Mouse (Mus musculus) left cerebral cortex, adult 2 months (tissue): ENCODE measurements around the gene Gm10277. TPM values are rescaled to one million over a fixed set of nuclear protein-coding genes. Genes with fewer than 3 reads are reported as not detected.

Experiments
- DNase-seq, 2 experiments: peaks; one replicate each; pipeline ENCODE4 v3.0.0; 2021 to 2022; ENCODE audit warnings: low spot score in 2 of 2, mixed read lengths in 1 of 2; ENCODE audit errors: extremely low spot score in 1 of 2
- H3K27ac ChIP-seq: fragments of 200-600 bp; 2 replicates; pipeline ENCODE4 v1.8.1; 2022
- H3K4me3 ChIP-seq: fragments of 200-600 bp; 2 replicates; pipeline ENCODE4 v1.8.1; 2022
- CTCF ChIP-seq: fragments of 200-600 bp; IDR thresholded peaks from 2 replicates; pipeline ENCODE4 v1.8.1; 2022; ENCODE audit warnings: antibody characterized with exemption, mild to moderate bottlenecking, moderate library complexity
- intact Hi-C: fragments of 180-260 bp; cut with DNase I; formaldehyde crosslinking; loops from one replicate; pipeline ENCODE4 v1.15.1; 2025
- long read RNA-seq, 2 experiments: library from polyadenylated mRNA; stranded (forward); transcript quantifications; one replicate each; pipeline ENCODE4 v2.0.0; 2021; ENCODE audit warnings: borderline mapping rate in 2 of 2
- total RNA-seq, 2 experiments: library from RNA; stranded (reverse); gene quantifications; 2 replicates each; pipeline ENCODE4 v1.2.3; 2021

Gene Gm10277
- not detected for total RNA-seq
- long read RNA-seq, experiment 1, result 0 reads
- long read RNA-seq, experiment 2, result 0 reads

DNA sequence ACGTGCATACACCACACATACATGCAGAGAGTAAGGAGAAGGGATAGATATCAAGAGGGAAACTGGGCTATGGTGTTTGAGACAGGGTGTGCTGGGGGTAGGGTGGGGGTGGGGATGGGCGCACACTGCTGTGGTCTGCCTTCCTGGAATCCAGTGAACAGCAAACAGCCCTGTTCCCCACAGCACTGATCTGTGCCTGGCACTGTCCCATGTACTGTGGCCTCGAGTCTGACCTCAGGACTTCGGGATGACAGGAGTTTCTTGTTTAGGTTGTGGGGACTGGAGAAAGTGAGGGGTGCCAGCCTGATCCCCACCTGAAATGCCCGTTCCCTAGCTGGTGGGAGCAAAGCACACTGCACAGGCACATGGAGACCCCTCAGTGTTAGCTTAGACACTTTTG, at the start of gene Gm10277:
TSS of gene Gm10277 (minus strand) at position 41 of the 400 bp plus-strand sequence.
- no peak within 1 kb of the TSS for H3K4me3 ChIP-seq
- DNase-seq, result no peak
- no peak for TF ChIP-seq CTCF
- peak within 1 kb of the TSS; percentile 86; the same call in 1 of the 2 replicates for H3K27ac ChIP-seq
- intact Hi-C loops, result no loop called here

DNA sequence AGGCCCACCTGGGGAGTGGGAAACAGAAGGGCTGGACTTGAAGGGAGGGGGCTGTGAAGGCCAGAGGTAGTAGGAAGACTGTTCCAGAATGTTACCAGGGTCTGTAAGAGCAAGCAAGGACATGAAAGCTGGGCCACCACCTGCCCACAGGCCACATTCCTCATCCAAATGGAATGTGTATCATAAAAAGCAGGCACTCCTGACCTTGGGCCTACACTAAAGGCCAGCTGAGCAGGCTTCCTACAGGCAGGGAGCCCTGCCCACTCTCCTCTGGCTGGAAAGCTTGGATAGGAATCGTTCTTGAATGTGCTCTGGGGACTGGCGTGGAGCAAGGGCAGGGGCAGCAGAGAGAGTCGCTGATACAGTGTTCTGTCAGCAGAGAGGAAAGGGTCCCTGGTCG, 49.2 kb upstream of the Gm10277 start:
- intact Hi-C loops, result no loop called here
- no peak for DNase-seq
- Histone ChIP-seq H3K27ac (no peak overlapping the region), H3K4me3 (no peak overlapping the region)
- TF ChIP-seq CTCF, result no peak

DNA sequence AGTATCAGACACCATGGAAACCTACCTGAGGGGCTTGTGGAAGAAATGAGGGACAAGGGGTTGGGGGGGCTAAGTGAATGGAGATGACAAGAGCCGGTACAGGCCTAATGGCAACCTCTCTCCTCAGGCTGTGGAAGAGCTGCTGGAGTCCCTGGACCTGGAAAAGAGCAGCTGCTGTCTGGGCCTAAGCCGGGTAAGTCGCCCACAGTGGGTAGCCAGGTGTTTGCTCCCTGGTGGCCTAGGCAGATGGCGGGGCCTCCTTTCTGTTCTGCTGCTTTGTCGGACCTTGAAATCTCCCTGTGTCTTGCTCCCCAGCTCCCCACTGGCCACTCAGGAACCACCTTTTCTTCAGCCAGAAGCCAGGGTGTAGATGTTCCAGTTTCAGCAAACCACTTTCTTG, 48.7 kb upstream of the Gm10277 start:
- intact Hi-C loops, result no loop called here
- Histone ChIP-seq H3K4me3 (no peak overlapping the region), H3K27ac (no peak overlapping the region)
- TF ChIP-seq CTCF, result no peak
- DNase-seq, result no peak

DNA sequence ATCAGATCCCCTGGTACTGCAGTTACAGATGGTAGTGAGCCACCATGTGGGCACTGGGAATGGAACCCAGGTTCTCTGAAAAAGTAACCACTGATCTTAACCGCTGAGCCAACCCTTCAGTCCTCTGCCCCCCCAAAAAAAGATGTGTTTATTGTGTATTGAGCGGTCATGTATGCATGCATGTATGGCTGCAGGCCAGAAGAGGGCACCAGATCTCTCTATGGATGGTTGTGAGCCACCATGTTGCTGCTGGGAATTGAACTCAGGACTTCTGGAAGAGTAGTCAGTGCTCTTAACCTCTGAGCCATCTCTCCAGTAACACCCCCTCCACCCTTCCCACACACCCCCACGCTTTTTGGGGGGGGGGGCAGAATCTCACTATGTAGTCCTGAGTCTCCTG, 47.6 kb upstream of the Gm10277 start:
- no peak overlapping the region for H3K4me3 ChIP-seq
- TF ChIP-seq CTCF, result peak; percentile 35
- H3K27ac ChIP-seq, result no peak overlapping the region
- intact Hi-C loops, result no loop called here
- no peak for DNase-seq

DNA sequence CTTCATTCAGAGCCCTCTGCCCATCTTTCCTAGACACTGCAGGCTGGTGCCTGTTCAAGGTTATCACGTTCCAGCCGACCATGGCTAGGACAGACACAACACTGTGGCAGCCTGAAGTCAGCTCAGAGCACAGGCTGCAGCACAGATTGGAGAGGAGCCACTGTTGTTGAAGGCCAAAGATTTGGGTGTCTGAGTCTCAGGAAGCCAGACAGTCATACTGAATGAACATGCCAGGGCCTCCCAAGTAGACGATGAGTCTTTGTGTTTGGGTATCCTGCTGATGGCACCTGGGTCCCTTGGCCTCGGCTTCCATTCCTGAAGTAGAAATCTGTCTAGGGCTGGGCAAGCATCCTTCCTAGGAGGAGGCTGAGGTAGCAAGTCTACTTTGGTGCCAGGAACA, 45.0 kb upstream of the Gm10277 start:
- H3K4me3 ChIP-seq, result no peak overlapping the region
- H3K27ac ChIP-seq, result no peak overlapping the region
- intact Hi-C loops, result no loop called here
- no peak for DNase-seq
- TF ChIP-seq CTCF, result no peak

DNA sequence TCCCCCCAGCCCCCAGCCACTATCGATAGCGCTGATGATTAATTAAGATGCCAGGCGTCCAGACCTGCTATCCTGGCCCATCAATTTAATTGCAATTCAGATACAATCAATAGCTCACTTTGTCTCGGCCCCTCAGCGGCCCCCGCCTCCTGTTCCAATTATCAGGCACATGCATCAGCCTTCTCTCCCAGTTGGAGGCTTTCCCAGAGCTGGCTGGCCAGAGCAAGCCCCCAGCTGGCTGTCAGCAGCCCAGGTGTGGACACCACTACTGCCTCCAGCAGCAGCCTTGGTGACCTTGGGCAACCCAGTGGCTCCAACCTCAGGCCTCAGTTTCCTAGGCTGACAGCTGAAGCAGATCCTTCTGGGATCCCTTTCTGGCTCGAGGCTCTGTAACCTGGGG, 43.3 kb upstream of the Gm10277 start:
- DNase-seq, result no peak
- intact Hi-C loops, result no loop called here
- H3K4me3 ChIP-seq, result no peak overlapping the region
- TF ChIP-seq CTCF, result no peak
- H3K27ac ChIP-seq, result no peak overlapping the region

DNA sequence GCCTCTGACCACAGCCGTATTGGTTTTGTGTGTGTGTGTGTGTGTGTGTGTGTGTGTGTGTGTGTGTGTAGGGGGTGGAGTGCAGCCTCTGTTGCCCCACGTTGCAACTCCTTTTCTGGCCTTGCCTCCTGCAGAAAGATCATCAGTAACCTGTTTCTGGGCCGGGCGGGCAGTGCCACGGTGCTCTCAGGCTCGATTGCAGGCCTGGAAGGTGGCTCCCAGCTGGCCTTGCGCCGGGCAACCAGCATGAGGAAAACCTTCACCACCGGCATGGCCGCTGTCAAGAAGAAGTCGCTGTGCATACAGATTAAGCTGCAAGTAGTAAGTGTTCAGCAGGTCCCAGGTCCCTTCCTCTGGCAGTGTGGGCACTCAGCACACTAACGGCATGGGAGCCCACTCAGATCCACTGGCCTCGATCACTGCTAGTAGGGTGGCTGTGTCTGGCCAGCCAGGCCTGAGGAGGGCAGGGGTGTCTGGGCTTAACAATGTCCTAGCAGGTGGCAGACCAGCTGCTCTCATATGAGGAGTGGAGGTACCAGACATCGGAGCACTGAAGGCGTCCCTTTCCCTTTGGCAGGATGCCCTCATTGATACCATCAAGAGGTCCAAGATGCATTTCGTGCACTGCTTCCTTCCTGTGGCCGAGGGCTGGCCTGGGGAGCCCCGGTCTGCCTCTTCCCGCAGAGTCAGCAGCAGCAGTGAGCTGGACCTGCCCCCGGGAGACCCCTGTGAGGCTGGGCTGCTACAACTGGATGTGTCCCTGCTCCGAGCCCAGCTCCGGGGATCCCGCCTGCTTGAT, 41.7 kb upstream of the Gm10277 start:
- Histone ChIP-seq H3K27ac (no peak overlapping the region), H3K4me3 (no peak overlapping the region)
- intact Hi-C loops, result no loop called here
- no peak for TF ChIP-seq CTCF
- no peak for DNase-seq

DNA sequence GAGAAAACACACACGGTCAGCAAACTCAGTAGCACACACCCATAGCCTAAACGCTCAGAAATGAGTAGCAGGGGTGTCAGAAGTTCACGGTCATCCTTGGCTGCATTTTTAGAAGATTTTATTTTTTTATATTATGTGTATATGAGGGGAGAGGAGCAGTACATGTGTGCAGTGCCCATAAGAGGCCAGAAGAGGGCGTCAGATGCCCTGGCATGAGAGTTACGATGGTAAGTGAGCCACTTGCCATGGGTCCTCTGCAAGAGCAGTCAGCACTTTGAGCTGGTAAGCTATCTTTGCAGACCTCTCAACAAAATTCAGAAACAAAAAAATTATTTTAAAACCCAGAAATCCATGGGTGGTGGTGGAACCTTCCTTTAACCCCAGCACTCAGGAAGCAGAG, 40.6 kb upstream of the Gm10277 start:
- H3K27ac ChIP-seq, result no peak overlapping the region
- no peak overlapping the region for H3K4me3 ChIP-seq
- intact Hi-C loops, result no loop called here
- peak; percentile 30 for TF ChIP-seq CTCF
- no peak for DNase-seq

DNA sequence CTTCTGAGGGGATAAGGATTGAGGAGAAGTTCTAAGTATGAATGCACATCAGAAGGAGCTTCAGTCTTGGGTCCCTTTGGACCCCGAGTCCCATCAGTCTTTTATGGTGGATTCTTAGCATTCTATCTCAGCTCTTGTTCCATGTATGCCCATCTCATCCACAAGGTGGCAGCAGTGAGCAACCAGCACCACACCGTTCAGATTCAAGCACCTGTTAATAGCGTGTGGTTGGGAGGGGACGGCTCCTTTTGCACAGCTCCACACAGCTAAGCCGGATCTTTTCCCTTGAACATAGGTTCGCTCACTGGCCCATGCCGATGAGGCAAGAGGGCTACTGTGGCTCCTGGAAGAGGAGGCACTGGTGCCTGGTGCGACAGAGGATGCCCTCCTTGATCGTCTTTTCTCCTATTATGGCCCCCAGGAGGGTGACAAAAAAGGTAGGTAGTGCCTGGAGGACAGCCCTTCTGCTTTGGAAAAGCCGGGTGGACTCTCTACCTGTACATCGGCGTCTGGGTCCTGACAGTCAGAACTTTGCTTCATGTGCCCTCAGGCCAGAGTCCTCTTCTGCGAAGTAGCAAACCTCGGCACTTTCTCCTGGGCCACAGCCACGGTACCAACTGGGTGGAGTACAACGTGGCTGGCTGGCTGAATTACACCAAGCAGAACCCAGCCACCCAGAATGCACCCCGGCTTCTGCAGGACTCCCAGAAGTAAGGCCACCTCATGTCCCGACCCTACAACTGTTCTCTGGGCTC, 39.9 kb upstream of the Gm10277 start:
- no peak overlapping the region; the same call in 1 of the 2 replicates for H3K27ac ChIP-seq
- intact Hi-C loops, result no loop called here
- peak; percentile 97 for TF ChIP-seq CTCF
- DNase-seq, result peak; percentile 78 to 79
- no peak overlapping the region for H3K4me3 ChIP-seq

DNA sequence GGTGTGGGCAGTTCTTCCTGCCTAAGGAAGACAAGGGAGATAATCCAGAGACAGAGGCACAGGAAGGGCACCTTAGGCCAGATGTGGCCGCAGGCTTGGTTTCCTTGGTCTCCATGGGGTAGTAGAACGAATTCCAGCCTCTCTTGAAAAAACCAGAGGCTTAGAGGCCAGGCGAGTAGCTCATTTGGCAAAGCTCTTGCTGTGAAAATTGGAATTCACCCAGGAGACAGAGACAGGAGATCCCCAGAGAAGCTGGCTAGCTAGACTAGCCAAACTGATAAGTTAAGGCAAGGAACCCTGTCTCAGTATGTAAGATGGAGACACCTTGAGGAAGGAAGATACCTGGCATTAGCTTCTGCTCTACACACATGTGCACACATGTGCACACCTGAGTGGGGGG, 38.8 kb upstream of the Gm10277 start:
- DNase-seq, result no peak
- H3K27ac ChIP-seq, result peak overlapping the region; percentile 12; the same call in 1 of the 2 replicates
- H3K4me3 ChIP-seq, result no peak overlapping the region
- TF ChIP-seq CTCF, result no peak
- intact Hi-C loops, result loop anchor here (1.0 kb wide), 1 partner anchor 141 kb away; no protein-coding TSS in a partner anchor

DNA sequence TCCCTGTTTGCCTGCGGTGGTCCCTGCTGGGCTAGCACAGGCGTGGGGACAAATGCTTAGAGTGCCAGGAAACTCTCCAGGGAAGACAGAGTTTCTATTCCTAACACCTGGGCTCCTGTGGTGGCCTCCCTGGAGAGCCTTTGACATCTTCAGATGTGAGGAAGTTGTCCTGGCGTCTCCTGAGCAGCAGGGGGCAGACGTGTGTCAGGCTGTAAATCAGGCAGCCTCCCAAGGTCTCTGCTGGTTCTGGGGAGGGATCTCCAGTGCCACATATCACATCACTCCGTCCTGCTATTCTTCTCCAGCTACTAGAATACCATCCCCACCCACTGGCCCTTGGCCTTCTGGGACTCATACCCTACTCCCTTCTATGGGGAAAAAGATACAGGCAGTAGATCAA, 38.3 kb upstream of the Gm10277 start:
- Histone ChIP-seq H3K4me3 (no peak overlapping the region), H3K27ac (peak overlapping the region; percentile 54; the same call in 1 of the 2 replicates)
- intact Hi-C loops, result loop anchor here (1.0 kb wide), 1 partner anchor 141 kb away; no protein-coding TSS in a partner anchor
- peak; percentile 90 for TF ChIP-seq CTCF
- peak; percentile 73 to 77 for DNase-seq

DNA sequence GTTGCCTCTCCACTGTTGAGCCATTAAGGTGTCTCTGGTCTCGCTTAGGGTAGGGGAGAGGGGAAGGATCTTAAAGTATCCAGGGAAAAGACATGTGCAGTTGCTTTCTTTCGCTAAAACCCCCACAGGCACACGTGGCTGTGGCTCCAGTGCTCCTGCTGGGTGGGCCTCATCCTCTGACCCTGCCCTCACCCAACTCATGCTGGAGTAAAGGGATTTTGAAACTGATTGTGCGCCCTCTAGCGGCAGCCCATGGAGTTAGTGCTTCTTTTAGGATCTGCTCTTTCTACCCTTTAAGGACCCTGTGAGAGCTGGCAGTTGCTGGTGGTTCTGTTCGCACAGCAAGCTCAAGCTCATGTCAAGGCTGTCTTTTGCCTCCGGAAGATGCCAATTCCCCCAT, 35.2 kb upstream of the Gm10277 start:
- peak; percentile 92 for TF ChIP-seq CTCF
- peak in 1 of 2 experiments; percentile 70 for DNase-seq
- H3K4me3 ChIP-seq, result no peak overlapping the region
- intact Hi-C loops, result no loop called here
- H3K27ac ChIP-seq, result no peak overlapping the region
